Mouse (Mus musculus) liver, postnatal 0 days (tissue): Measurements from ENCODE around the gene St3gal5. TPM values are rescaled to one million over a fixed set of nuclear protein-coding genes. Genes with fewer than 3 reads are reported as not detected.
A peak's percentile ranks its signal among the peaks of the same experiment; 100 is the strongest.

Source experiments
- ATAC-seq: fragments of 200-750 bp; cut with Nextera tagmentation; 2 replicates; pipeline ENCODE4 v1.8.0; 2017; ENCODE audit warnings: mild to moderate bottlenecking, moderate library complexity
- DNase-seq: peaks from one replicate; pipeline ENCODE4 v3.0.0-alpha.2; 2016
- H3K27ac ChIP-seq: fragments of 300-500 bp; sonication (generic); 2 replicates; pipeline ENCODE4 v1.5.1; 2014; ENCODE audit warnings: antibody characterized with exemption, moderate library complexity, mild to moderate bottlenecking, low read depth
- H3K27me3 ChIP-seq: fragments of 300-500 bp; sonication (generic); 2 replicates; pipeline ENCODE4 v1.6.1; 2014; ENCODE audit warnings: low read length, control low read depth, mixed read lengths; ENCODE audit not compliant: insufficient read depth
- H3K36me3 ChIP-seq: fragments of 300-500 bp; sonication (generic); replicated peaks from 2 replicates; pipeline ENCODE4 v1.6.1; 2014; ENCODE audit warnings: mild to moderate bottlenecking, control low read depth, low read length, moderate library complexity, mixed read lengths; ENCODE audit not compliant: insufficient read depth
- H3K4me1 ChIP-seq: fragments of 300-500 bp; sonication (generic); 2 replicates; pipeline ENCODE4 v1.6.1; 2014; ENCODE audit warnings: antibody characterized with exemption, mild to moderate bottlenecking, control low read depth; ENCODE audit not compliant: insufficient read depth
- H3K4me2 ChIP-seq: fragments of 300-500 bp; sonication (generic); 2 replicates; pipeline ENCODE4 v1.6.1; 2014; ENCODE audit warnings: low read depth, mild to moderate bottlenecking, low read length, moderate library complexity, mixed read lengths
- H3K4me3 ChIP-seq: fragments of 300-500 bp; sonication (generic); 2 replicates; pipeline ENCODE4 v1.5.1; 2014; ENCODE audit warnings: low read depth, low read length
- H3K9ac ChIP-seq: fragments of 300-500 bp; sonication (generic); replicated peaks from 2 replicates; pipeline ENCODE4 v1.6.1; 2014; ENCODE audit warnings: mild to moderate bottlenecking, moderate library complexity
- H3K9me3 ChIP-seq: fragments of 300-500 bp; sonication (generic); 2 replicates; pipeline ENCODE4 v1.6.1; 2016; ENCODE audit warnings: mild to moderate bottlenecking, control low read depth, low read length, mixed read lengths
- CTCF ChIP-seq: sonication (generic); IDR thresholded peaks from 2 replicates; pipeline ENCODE4 v1.5.1; 2016; ENCODE audit warnings: antibody characterized with exemption, low read depth
- EP300 ChIP-seq: IDR thresholded peaks from 2 replicates; pipeline ENCODE4 v1.6.1; 2016; ENCODE audit warnings: antibody characterized with exemption, low read depth, mild to moderate bottlenecking
- WGBS: fragments of 180-500 bp; shearing (Covaris S2); extraction: QIAGEN DNeasy Blood & Tissue Kit; methylation state at CpG from one replicate; pipeline ENCODE4 v1.1.7; 2014; ENCODE audit not compliant: insufficient replicate concordance; 5-methylcytosine and 5-hydroxymethylcytosine counted together
- polyA plus RNA-seq: library from polyadenylated mRNA; unstranded; fragments of >200 nt; fragmentation: Nextera tagmentation; extraction: Ambion mirVana; gene quantifications from 2 replicates; pipeline ENCODE4 v1.2.1, GENCODE M21; 2015

The St3gal5 gene
- polyA plus RNA-seq, 1 experiment from 2014 or later, result 212 TPM

DNA sequence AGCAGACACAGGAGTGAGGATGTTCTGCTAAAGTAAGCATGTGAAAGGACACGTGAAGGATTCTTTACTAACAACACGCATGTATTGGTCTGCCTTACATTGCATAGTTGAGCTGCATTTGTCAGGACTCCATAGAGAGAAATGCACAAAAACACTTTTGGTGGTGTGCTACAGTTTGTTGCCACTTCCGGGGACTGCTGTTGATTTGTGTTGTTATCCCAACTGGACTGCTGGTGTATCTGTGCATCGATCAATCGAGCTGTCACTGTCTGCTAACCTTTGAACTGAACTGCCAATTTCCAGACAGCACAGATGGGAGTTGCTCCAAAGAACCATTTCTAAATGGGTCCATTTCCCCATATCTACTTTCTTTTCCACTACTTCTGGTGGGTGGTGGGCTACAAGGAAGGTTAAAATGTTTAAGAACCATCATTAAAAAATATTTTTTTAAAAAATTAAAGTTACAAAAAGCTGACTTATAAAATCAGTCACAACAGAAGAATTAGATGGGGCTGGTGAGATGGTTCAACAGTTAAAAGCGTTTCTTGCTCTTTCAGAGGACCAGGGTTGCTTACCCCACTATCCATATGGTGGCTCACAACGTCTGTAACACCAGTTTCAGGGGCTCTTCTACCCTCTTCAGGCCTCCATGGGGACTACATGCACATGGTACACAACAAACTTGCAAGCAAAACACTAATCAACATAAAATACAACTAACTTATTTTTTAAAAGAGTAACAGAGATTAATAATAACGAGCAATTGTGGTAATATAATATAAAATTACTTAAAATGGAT is 61.8 kb downstream of the St3gal5 start:
- DNase-seq (no peak), ATAC-seq (peak; percentile 26)
- no peak overlapping the region for H3K4me3 ChIP-seq
- WGBS, result 77% methylated on average over 8 of the region's 8 CpGs
- peaks cover 27% of the 10 kb centered on the region for H3K4me1 ChIP-seq
- no peaks in the 10 kb centered on the region for H3K9me3 ChIP-seq
- TF ChIP-seq EP300, result 0 out of 2 replicates have a peak, but pooled peaks have one; percentile 35
- peak; percentile 47 for TF ChIP-seq CTCF
- peaks cover 17% of the 10 kb centered on the region for H3K36me3 ChIP-seq
- H3K27me3 ChIP-seq, result no peaks in the 10 kb centered on the region
- no peak overlapping the region for H3K9ac ChIP-seq
- H3K27ac ChIP-seq, result peak overlapping the region; percentile 62
- no peak overlapping the region for H3K4me2 ChIP-seq

DNA sequence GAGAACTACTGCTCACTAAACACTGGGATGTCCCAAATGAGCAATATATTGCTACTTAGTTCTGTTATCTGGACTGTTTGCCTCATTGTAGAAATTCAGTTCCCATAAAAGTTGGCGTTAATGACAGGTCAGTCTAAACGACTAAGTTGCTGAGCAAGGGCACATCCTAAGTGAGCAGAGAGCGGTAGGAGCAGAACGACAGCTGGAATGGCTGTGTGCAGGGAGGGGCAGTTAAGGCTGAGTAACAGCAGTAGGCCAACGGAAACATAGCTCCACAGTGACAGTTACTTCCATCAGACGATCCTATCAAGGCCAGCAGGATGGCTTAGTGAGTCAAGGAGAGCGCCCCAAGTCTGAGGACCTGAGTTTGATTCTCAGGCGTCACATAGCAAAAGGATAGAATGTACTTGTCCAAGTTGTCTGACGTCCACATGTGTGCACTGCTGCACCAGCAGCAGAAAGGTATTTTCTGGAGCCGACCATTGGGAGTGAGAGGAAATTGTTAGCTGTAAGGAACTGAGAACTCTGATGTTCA is 62.5 kb downstream of the St3gal5 start:
- Histone ChIP-seq H3K9me3 (no peaks in the 10 kb centered on the region), H3K36me3 (peaks cover 10% of the 10 kb centered on the region), H3K4me3 (no peak overlapping the region), H3K27me3 (no peaks in the 10 kb centered on the region), H3K4me2 (no peak overlapping the region), H3K27ac (peak overlapping the region; percentile 95), H3K9ac (0 out of 2 replicates have a peak overlapping the region, but pooled peaks have one; percentile 18), H3K4me1 (peaks cover 32% of the 10 kb centered on the region)
- no peak for DNase-seq
- no peak for TF ChIP-seq EP300
- TF ChIP-seq CTCF, result no peak
- no peak for ATAC-seq
- 73% methylated on average over 10 of the region's 10 CpGs for WGBS

DNA sequence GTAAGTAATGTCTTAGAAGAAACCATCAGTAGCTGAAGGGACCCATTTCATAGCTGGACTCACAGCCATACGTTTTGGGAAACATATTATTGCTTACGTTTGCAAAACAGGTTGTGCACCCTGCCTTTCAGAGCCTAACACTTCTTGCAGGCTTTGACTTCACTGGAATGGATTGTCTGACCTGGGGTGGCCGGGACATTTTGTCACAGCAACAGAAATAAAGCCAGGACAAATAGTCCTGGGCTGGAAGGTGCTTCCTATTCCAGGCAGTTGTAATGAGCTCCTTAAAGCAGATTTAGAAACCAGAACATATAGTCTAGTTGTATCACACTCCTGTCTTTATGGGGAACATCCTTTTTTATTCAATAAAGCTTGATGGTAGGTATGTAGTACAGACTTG is 63.6 kb downstream of the St3gal5 start:
- 70% methylated on average over 3 of the region's 3 CpGs for WGBS
- H3K4me2 ChIP-seq, result no peak overlapping the region
- no peak overlapping the region for H3K4me3 ChIP-seq
- H3K27ac ChIP-seq, result peak overlapping the region; percentile 95
- no peaks in the 10 kb centered on the region for H3K27me3 ChIP-seq
- no peaks in the 10 kb centered on the region for H3K9me3 ChIP-seq
- H3K36me3 ChIP-seq, result no peaks in the 10 kb centered on the region; the same call in 1 of the 2 replicates
- H3K4me1 ChIP-seq, result peaks cover 32% of the 10 kb centered on the region
- H3K9ac ChIP-seq, result no peak overlapping the region
- ATAC-seq (no peak), DNase-seq (no peak)
- TF ChIP-seq CTCF (no peak), EP300 (peak; percentile 77)

DNA sequence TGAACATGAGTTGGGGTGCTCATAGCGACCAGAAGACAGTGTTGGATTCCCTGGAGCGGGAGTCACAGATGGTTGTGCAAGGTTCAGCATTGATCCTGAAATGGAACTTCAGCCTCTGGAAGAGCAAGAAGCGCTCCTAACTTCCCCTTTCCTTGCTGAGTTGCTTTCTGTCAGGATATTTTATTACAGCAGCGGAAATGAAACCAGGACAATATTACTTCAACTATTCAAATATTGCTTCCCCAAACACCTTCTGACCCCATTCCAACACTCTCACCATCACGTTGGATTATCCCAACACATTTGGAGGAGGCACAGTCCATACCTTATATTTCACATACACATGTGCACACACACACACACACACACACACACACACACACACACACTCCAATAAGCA is 64.4 kb downstream of the St3gal5 start:
- Histone ChIP-seq H3K4me3 (no peak overlapping the region), H3K27me3 (no peaks in the 10 kb centered on the region), H3K36me3 (no peaks in the 10 kb centered on the region), H3K9ac (peak overlapping the region; percentile 32), H3K27ac (peak overlapping the region; percentile 95), H3K4me2 (peak overlapping the region; percentile 40), H3K9me3 (no peaks in the 10 kb centered on the region), H3K4me1 (peaks cover 32% of the 10 kb centered on the region)
- DNase-seq, result no peak
- ATAC-seq, result peak; percentile 61
- TF ChIP-seq EP300 (no peak), CTCF (no peak)
- 32% methylated on average over 5 of the region's 5 CpGs for WGBS

DNA sequence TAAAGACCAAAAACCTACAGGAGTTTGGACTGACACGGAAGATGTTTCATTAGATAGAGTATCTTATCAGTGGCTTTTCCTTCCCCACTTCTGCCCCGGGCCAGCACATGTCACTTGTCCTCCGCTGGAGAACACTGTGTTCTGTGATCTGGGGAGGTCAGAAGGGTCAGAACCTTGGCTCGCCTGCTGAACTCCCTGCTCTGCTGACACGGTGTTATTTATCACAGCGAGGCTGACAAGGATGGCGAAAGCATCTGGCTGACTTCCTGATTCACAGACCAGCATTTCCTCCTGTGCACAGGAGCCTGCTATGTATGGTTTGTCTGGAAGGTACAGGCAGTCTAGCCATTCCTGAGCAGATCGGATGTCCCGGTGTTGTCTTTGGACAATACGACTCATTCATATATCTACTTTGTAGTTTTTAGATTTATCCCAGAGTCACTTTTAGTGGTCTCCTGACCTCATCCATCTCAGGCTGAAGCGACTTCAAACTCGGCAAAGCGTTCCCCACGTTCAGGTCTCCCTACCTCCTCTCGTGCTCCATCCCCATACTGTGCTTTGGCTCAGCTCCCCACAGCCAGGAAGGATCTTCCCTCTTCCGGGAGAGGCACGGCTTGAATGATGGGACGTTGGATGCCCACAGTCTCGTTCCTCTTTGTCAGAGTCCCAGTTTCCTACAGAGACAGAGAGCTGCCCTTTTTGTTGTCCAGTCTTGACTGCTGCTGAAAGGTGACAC is 64.9 kb downstream of the St3gal5 start:
- Histone ChIP-seq H3K27me3 (no peaks in the 10 kb centered on the region), H3K4me2 (peak overlapping the region; percentile 40), H3K4me1 (peaks cover 32% of the 10 kb centered on the region), H3K9me3 (no peaks in the 10 kb centered on the region), H3K36me3 (no peaks in the 10 kb centered on the region), H3K4me3 (no peak overlapping the region), H3K9ac (peak overlapping the region; percentile 18; the same call in 1 of the 2 replicates), H3K27ac (peak overlapping the region; percentile 95)
- TF ChIP-seq CTCF (no peak), EP300 (peak; percentile 88)
- 9% methylated on average over 19 of the region's 19 CpGs for WGBS
- ATAC-seq (peak; percentile 91), DNase-seq (peak; percentile 83)
